Mouse (Mus musculus) thymus, adult 2 months (tissue): ENCODE measurements around the gene Dip2c.

Source experiments
- CTCF ChIP-seq: fragments of 200-500 bp; IDR thresholded peaks from 2 replicates; pipeline ENCODE4 v1.5.1; 2012; ENCODE audit warnings: mild to moderate bottlenecking, control low read depth, low read length, moderate library complexity, borderline replicate concordance; ENCODE audit not compliant: control insufficient read depth, poor library complexity, insufficient read depth; ENCODE audit errors: extremely low read depth
- POLR2A ChIP-seq: fragments of 200-500 bp; IDR thresholded peaks from 2 replicates; pipeline ENCODE4 v1.6.1; 2012; ENCODE audit warnings: mild to moderate bottlenecking, low read length, control low read depth, moderate library complexity; ENCODE audit not compliant: control insufficient read depth, poor library complexity, insufficient read depth; ENCODE audit errors: extremely low read depth

- no peak for TF ChIP-seq CTCF
- TF ChIP-seq POLR2A = no peak
Observed at GRCm38 (mm10) chr13:9467216-9467615, 190.9 kb downstream of the Dip2c start.
